Mouse (Mus musculus): ENCODE results near the gene Gm572. TPM values are rescaled to one million over a fixed set of nuclear protein-coding genes. Genes with fewer than 3 reads are reported as not detected.

Gene Gm572
- polyA plus RNA-seq, 1 experiment from 2014 or later: not detected

DNA sequence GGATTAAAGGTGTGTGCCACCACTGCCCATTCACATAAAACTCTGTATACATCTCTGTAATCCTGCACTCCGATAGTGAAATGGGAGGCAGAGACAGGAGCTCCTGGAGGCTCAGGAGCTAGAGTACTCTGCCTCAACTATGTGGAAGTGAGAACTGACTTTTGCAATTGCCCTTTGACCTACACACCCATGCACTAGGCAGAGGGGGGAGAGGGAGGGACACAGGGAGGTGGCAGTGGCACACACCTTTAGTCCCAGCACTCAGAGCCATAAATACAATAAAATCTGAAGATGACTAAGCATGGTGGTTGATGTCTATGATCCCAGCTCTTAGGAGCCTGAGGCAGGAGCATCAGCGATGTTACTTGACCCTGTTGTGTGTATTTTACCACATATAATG, 3.7 kb upstream of the Gm572 start:
- Histone ChIP-seq H3K9me3 (ENCODE audit: low read length) (no peaks in the 10 kb centered on the region), H3K36me3 (ENCODE audit: insufficient read depth, low read length) (no peaks in the 10 kb centered on the region), H3K27ac (ENCODE audit: low read length) (no peak overlapping the region), H3K4me2 (replicated peaks; ENCODE audit: low read depth, low read length) (no peak overlapping the region), H3K4me1 (ENCODE audit: insufficient read depth, low read length) (peaks cover 13% of the 10 kb centered on the region), H3K4me3 (ENCODE audit: low read length) (no peak overlapping the region), H3K9ac (replicated peaks; ENCODE audit: low read length) (no peak overlapping the region), H3K27me3 (ENCODE audit: insufficient read depth, low read length) (no peaks in the 10 kb centered on the region)
- no peak for ATAC-seq (ENCODE audit: low FRiP score, low TSS enrichment)
- WGBS: 86% methylated on average over 2 of the region's 2 CpGs

DNA sequence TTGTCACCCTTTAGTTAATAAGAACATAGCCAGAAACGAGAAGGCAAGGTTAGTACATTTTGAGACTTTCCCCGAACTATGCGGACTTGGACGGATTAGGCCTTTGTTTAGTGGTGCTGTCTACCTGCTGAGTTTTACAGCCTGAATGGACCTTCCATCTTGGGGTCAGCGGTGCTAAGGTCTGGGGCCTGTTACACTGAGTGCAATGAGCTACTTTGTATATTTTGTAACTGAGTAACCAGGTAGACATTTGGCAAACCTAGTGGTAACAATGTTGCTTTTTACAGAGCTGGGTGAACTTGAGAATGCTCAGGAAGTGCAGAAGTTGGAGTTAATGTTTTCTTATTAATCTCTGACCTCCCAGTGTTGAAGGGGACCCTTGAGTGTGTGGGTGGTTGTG, 2.0 kb upstream of the Gm572 start:
- H3K4me1 ChIP-seq (ENCODE audit: insufficient read depth, low read length): peaks cover 13% of the 10 kb centered on the region
- peak overlapping the region; percentile 91 for H3K27ac ChIP-seq (ENCODE audit: low read length)
- H3K4me3 ChIP-seq (ENCODE audit: low read length): no peak overlapping the region
- no peak overlapping the region; the same call in 1 of the 2 replicates for H3K9ac ChIP-seq (replicated peaks; ENCODE audit: low read length)
- H3K9me3 ChIP-seq (ENCODE audit: low read length): no peaks in the 10 kb centered on the region
- no peak overlapping the region for H3K4me2 ChIP-seq (replicated peaks; ENCODE audit: low read depth, low read length)
- WGBS: 53% methylated on average over 5 of the region's 5 CpGs
- H3K27me3 ChIP-seq (ENCODE audit: insufficient read depth, low read length): no peaks in the 10 kb centered on the region
- peak; percentile 89 for ATAC-seq (ENCODE audit: low FRiP score, low TSS enrichment)
- no peaks in the 10 kb centered on the region for H3K36me3 ChIP-seq (ENCODE audit: insufficient read depth, low read length)

DNA sequence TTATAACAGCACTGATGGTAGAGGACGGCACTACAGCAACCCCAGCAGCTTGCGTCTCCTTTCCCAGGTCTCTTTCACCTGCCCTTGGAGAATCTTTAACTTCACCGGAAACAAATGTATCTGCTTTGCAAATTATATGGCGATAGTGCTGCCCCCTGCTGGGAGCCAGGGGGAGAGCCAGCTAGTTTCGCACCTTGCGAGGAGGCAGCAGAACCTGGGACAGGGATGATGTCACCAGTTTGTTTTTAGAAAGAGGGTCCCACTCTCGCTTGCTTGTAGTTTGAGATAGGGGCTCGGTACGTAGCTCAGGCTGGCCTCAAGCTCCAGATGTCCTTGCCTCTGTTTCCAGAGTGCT, 1.0 kb downstream of the Gm572 start:
- H3K4me3 ChIP-seq (ENCODE audit: low read length): 0 out of 2 replicates have a peak overlapping the region, but pooled peaks have one; percentile 9
- peak overlapping the region; percentile 23 for H3K9ac ChIP-seq (replicated peaks; ENCODE audit: low read length)
- H3K27me3 ChIP-seq (ENCODE audit: insufficient read depth, low read length): no peaks in the 10 kb centered on the region
- H3K4me1 ChIP-seq (ENCODE audit: insufficient read depth, low read length): peaks cover 11% of the 10 kb centered on the region
- peak overlapping the region; percentile 45 for H3K4me2 ChIP-seq (replicated peaks; ENCODE audit: low read depth, low read length)
- H3K27ac ChIP-seq (ENCODE audit: low read length): peak overlapping the region; percentile 27
- no peaks in the 10 kb centered on the region for H3K36me3 ChIP-seq (ENCODE audit: insufficient read depth, low read length)
- 8% methylated on average over 9 of the region's 9 CpGs for WGBS
- peak; percentile 16; the same call in 1 of the 2 replicates for ATAC-seq (ENCODE audit: low FRiP score, low TSS enrichment)
- H3K9me3 ChIP-seq (ENCODE audit: low read length): no peaks in the 10 kb centered on the region

DNA sequence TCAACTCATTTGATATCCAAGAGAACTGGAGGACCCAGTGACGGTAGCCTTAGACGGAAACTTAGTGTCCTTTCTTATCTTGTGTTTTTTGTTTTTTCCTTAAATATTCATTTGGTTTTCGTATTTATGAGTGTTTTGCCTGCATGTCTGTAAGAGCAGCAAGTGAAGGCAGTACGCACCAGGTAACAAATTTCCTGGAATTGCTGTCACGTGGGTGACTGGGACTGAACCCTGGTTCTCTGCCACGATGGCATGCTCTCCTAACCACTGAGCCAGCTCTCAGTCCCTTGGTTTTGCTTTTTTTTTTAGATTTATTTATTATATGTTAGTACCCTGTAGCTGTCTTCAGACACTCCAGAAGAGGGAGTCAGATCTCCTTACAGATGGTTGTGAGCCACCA, 1.8 kb downstream of the Gm572 start:
- no peak for ATAC-seq (ENCODE audit: low FRiP score, low TSS enrichment)
- H3K27ac ChIP-seq (ENCODE audit: low read length): no peak overlapping the region
- WGBS: 86% methylated on average over 6 of the region's 6 CpGs
- H3K4me2 ChIP-seq (replicated peaks; ENCODE audit: low read depth, low read length): no peak overlapping the region
- H3K36me3 ChIP-seq (ENCODE audit: insufficient read depth, low read length): no peaks in the 10 kb centered on the region
- no peak overlapping the region for H3K4me3 ChIP-seq (ENCODE audit: low read length)
- H3K27me3 ChIP-seq (ENCODE audit: insufficient read depth, low read length): no peaks in the 10 kb centered on the region
- peaks cover 11% of the 10 kb centered on the region for H3K4me1 ChIP-seq (ENCODE audit: insufficient read depth, low read length)
- no peak overlapping the region for H3K9ac ChIP-seq (replicated peaks; ENCODE audit: low read length)
- H3K9me3 ChIP-seq (ENCODE audit: low read length): no peaks in the 10 kb centered on the region

DNA sequence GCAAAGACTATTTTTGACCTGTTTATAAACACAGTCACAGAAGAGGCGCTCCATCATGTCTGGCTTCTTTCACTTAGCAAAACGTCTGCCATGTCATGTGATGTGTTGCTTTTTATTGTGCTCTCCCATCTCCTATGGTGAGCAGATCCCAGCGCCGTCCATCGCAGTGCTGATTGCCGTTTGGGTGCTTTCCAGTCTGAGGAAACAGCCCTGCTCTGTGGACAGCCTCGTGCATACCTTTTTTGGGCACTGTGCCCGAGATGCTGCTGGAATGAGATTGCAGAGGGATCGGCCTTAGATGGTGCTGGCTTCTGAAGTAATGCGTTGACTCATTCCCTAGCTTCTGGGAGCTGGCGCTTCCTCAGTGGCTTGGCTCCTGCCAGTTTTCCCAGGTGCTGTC, 3.5 kb downstream of the Gm572 start:
- WGBS: 64% methylated on average over 11 of the region's 11 CpGs
- H3K27ac ChIP-seq (ENCODE audit: low read length): no peak overlapping the region
- H3K36me3 ChIP-seq (ENCODE audit: insufficient read depth, low read length): no peaks in the 10 kb centered on the region
- no peaks in the 10 kb centered on the region for H3K27me3 ChIP-seq (ENCODE audit: insufficient read depth, low read length)
- no peak for ATAC-seq (ENCODE audit: low FRiP score, low TSS enrichment)
- no peak overlapping the region for H3K9ac ChIP-seq (replicated peaks; ENCODE audit: low read length)
- H3K4me2 ChIP-seq (replicated peaks; ENCODE audit: low read depth, low read length): no peak overlapping the region
- peaks cover 8% of the 10 kb centered on the region for H3K4me1 ChIP-seq (ENCODE audit: insufficient read depth, low read length)
- H3K9me3 ChIP-seq (ENCODE audit: low read length): no peaks in the 10 kb centered on the region
- no peak overlapping the region for H3K4me3 ChIP-seq (ENCODE audit: low read length)

DNA sequence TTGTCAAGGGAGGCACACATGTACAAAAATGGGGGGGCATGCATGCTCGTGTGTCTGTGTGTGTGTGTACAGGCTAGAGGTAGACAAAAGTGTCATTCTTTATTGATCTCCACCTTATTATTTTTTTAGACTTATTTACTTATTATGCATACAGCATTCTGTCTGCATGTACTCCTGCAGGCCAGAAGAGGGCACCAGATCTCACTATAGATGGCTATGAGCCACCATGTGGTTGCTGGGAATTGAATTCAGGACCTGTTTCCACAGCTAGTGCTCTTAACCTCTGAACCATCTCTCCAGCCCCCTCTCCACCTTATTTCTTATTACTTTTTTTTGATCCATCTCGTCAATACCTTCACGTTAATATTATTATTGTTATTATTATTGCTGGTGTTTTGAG, 6.2 kb downstream of the Gm572 start:
- H3K9ac ChIP-seq (replicated peaks; ENCODE audit: low read length): no peak overlapping the region
- H3K36me3 ChIP-seq (ENCODE audit: insufficient read depth, low read length): no peaks in the 10 kb centered on the region
- no peaks in the 10 kb centered on the region for H3K4me1 ChIP-seq (ENCODE audit: insufficient read depth, low read length)
- ATAC-seq (ENCODE audit: low FRiP score, low TSS enrichment): no peak
- no peaks in the 10 kb centered on the region for H3K27me3 ChIP-seq (ENCODE audit: insufficient read depth, low read length)
- H3K4me2 ChIP-seq (replicated peaks; ENCODE audit: low read depth, low read length): no peak overlapping the region
- WGBS: 71% methylated on average over 3 of the region's 3 CpGs
- no peaks in the 10 kb centered on the region for H3K9me3 ChIP-seq (ENCODE audit: low read length)
- no peak overlapping the region for H3K27ac ChIP-seq (ENCODE audit: low read length)
- H3K4me3 ChIP-seq (ENCODE audit: low read length): no peak overlapping the region

DNA sequence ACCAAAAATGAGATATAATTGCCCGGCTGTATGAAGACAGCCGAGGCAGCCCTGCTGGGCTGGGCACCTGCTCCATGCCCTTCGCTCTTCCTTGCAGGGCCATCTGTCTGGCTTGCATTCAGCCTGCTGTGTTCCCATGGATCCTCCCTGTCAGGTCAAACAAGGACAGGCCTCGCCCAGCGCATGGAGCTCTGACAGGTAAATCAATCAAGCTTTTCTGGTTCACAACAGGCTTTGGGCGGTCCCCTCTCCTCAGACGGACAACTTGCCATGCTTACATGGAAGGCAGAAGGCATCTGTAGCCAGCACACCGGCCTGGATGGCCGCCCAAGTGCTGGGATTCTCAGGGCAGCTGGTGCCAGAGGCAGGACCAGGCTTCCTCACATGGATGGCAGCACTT, 7.9 kb downstream of the Gm572 start:
- 67% methylated on average over 9 of the region's 9 CpGs for WGBS
- ATAC-seq (ENCODE audit: low FRiP score, low TSS enrichment): no peak

DNA sequence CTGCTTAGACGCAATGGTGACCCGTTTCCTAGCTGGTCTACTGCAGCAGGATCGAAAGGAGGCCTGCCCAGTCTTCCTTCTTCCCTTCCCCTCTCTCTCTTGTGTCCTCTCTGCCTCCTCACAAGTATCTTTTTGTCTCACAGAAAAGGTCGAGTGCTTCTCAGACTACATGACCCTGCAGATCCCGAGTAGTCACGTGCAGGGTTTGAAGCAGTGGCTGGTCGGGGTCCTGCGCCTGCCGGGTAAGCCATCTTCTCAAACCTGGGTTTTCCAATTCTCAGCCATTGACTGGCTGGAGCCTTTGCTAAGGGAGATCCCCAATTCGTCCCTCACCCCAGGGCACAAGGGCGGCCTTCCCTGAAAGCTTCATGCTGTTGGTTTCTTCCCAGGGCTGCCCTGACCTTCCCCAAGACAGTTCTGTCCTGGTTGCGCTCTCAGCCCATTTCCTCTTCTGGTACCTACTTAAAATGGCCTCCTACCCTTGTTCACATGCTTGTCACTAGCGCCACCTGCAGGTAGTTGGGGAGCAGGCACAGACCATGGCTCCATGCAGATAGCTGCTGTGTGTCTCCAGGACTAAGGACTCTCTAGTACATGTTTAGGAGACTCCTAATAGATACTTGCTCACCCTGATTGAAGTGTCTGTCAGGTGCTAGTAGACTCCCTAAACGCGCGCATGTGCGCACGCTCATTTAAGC, 11.7 kb downstream of the Gm572 start:
- no peaks in the 10 kb centered on the region for H3K36me3 ChIP-seq (ENCODE audit: insufficient read depth, low read length)
- no peak overlapping the region for H3K9ac ChIP-seq (replicated peaks; ENCODE audit: low read length)
- H3K27ac ChIP-seq (ENCODE audit: low read length): no peak overlapping the region
- H3K4me3 ChIP-seq (ENCODE audit: low read length): no peak overlapping the region
- WGBS: 84% methylated on average over 18 of the region's 18 CpGs
- no peaks in the 10 kb centered on the region for H3K27me3 ChIP-seq (ENCODE audit: insufficient read depth, low read length)
- no peaks in the 10 kb centered on the region for H3K9me3 ChIP-seq (ENCODE audit: low read length)
- H3K4me2 ChIP-seq (replicated peaks; ENCODE audit: low read depth, low read length): no peak overlapping the region
- ATAC-seq (ENCODE audit: low FRiP score, low TSS enrichment): peak; percentile 12; the same call in 1 of the 2 replicates
- no peaks in the 10 kb centered on the region for H3K4me1 ChIP-seq (ENCODE audit: insufficient read depth, low read length)

More for the DNA sequence above, 7.9 kb downstream of the Gm572 start:
- no peak overlapping the region for H3K4me2 ChIP-seq (replicated peaks; ENCODE audit: low read depth, low read length)
- no peaks in the 10 kb centered on the region for H3K36me3 ChIP-seq (ENCODE audit: insufficient read depth, low read length)
- H3K27me3 ChIP-seq (ENCODE audit: insufficient read depth, low read length): no peaks in the 10 kb centered on the region
- H3K9ac ChIP-seq (replicated peaks; ENCODE audit: low read length): no peak overlapping the region
- H3K27ac ChIP-seq (ENCODE audit: low read length): no peak overlapping the region
- no peaks in the 10 kb centered on the region for H3K9me3 ChIP-seq (ENCODE audit: low read length)
- no peaks in the 10 kb centered on the region for H3K4me1 ChIP-seq (ENCODE audit: insufficient read depth, low read length)
- H3K4me3 ChIP-seq (ENCODE audit: low read length): no peak overlapping the region

DNA sequence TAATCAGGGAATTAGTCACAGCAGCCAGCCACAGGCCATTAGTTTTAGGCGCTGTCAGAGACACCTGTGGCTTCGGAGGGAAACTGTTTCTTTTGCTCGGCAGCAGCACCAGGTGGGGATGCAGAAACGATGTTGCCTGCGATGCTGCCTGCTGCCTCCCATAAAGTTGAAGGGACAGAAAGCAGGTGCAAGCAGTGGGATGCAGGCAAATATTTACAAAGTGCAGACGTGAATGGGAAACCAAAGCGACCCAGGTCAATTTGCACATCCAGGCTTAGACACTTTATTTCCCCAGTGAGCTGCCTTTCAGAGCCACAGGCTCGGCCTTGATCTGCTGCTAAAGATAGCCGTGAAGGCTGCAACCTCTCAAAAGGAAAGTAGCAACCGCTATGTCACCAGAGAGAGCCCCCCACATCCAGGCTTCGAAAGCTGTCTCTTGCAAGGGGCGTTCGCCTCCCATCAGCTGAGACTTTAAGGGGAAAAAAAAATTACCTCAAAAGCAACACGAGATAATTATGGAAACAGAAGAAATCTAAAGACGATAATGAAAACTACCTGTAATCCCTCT, 13.7 kb downstream of the Gm572 start:
- Histone ChIP-seq H3K4me1 (ENCODE audit: insufficient read depth, low read length) (0 out of 2 replicates have a peak, but pooled peaks cover 6% of the 10 kb centered on the region), H3K36me3 (ENCODE audit: insufficient read depth, low read length) (no peaks in the 10 kb centered on the region), H3K4me3 (ENCODE audit: low read length) (no peak overlapping the region), H3K27ac (ENCODE audit: low read length) (no peak overlapping the region), H3K4me2 (replicated peaks; ENCODE audit: low read depth, low read length) (no peak overlapping the region), H3K9me3 (ENCODE audit: low read length) (no peaks in the 10 kb centered on the region), H3K9ac (replicated peaks; ENCODE audit: low read length) (no peak overlapping the region), H3K27me3 (ENCODE audit: insufficient read depth, low read length) (no peaks in the 10 kb centered on the region)
- 31% methylated on average over 15 of the region's 15 CpGs for WGBS
- ATAC-seq (ENCODE audit: low FRiP score, low TSS enrichment): no peak

DNA sequence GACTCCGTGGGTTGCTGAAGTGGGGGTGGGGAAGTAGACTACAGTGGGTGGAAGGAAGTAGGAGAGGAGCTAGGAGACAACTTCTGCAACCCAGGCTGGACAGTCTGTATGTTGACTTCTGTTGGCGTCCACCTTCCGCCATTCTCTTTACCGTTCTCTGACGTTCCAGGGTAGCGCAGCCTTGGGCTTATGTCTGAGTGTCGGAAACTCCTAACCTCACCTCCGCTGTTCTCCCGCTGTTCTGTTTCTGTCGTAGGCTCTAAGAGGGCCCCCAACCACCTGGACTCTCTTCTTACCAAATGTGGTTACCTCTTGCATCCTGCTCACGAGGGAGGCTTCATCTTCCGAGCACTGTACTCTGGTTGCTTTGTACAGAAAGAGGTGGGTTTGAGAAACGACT, 14.7 kb downstream of the Gm572 start:
- no peak overlapping the region for H3K27ac ChIP-seq (ENCODE audit: low read length)
- WGBS: 80% methylated on average over 13 of the region's 13 CpGs

More for the DNA sequence above, 14.7 kb downstream of the Gm572 start:
- no peak overlapping the region for H3K9ac ChIP-seq (replicated peaks; ENCODE audit: low read length)
- H3K4me3 ChIP-seq (ENCODE audit: low read length): no peak overlapping the region
- H3K9me3 ChIP-seq (ENCODE audit: low read length): no peaks in the 10 kb centered on the region
- H3K36me3 ChIP-seq (ENCODE audit: insufficient read depth, low read length): no peaks in the 10 kb centered on the region
- peaks cover 12% of the 10 kb centered on the region; the same call in 1 of the 2 replicates for H3K4me1 ChIP-seq (ENCODE audit: insufficient read depth, low read length)
- ATAC-seq (ENCODE audit: low FRiP score, low TSS enrichment): no peak
- no peak overlapping the region for H3K4me2 ChIP-seq (replicated peaks; ENCODE audit: low read depth, low read length)
- H3K27me3 ChIP-seq (ENCODE audit: insufficient read depth, low read length): no peaks in the 10 kb centered on the region

Data from kidney, embryonic 16.5 days (tissue).